Mouse (Mus musculus): ENCODE results near the gene Wnk3.

- no peak for TF ChIP-seq POLR2A (IDR thresholded peaks at IDR 0.05; ENCODE audit: borderline replicate concordance, extremely low read depth, insufficient read depth, insufficient read length, poor library complexity, severe bottlenecking)
- no peak for TF ChIP-seq CTCF (IDR thresholded peaks at IDR 0.05; ENCODE audit: borderline replicate concordance, extremely low read depth, insufficient read depth, insufficient read length)
Observed at GRCm38 (mm10) chrX:151313732-151314131, 115.9 kb downstream of the Wnk3 start.

All from brain, embryonic 14.5 days (tissue).